Mouse (Mus musculus) lung, postnatal 0 days (tissue): ENCODE data around the gene Csf1.

Source experiments
- CTCF ChIP-seq: IDR thresholded peaks from 2 replicates; pipeline ENCODE4 v1.5.1; 2016; ENCODE audit warnings: antibody characterized with exemption, mild to moderate bottlenecking
- EP300 ChIP-seq: IDR thresholded peaks from 2 replicates; pipeline ENCODE4 v1.6.1; 2016; ENCODE audit warnings: antibody characterized with exemption, mild to moderate bottlenecking, control low read depth

- TF ChIP-seq CTCF (no peak), EP300 (no peak)
Observed at GRCm38 (mm10) chr3:107798946-107799345, 38.7 kb upstream of the Csf1 start.
